Mouse (Mus musculus): ENCODE data around the gene 4931406C07Rik. TPM values are rescaled to one million over a fixed set of nuclear protein-coding genes. Genes with fewer than 3 reads are reported as not detected.

Gene 4931406C07Rik
- polyA plus RNA-seq, 1 experiment: 38.9 TPM

DNA sequence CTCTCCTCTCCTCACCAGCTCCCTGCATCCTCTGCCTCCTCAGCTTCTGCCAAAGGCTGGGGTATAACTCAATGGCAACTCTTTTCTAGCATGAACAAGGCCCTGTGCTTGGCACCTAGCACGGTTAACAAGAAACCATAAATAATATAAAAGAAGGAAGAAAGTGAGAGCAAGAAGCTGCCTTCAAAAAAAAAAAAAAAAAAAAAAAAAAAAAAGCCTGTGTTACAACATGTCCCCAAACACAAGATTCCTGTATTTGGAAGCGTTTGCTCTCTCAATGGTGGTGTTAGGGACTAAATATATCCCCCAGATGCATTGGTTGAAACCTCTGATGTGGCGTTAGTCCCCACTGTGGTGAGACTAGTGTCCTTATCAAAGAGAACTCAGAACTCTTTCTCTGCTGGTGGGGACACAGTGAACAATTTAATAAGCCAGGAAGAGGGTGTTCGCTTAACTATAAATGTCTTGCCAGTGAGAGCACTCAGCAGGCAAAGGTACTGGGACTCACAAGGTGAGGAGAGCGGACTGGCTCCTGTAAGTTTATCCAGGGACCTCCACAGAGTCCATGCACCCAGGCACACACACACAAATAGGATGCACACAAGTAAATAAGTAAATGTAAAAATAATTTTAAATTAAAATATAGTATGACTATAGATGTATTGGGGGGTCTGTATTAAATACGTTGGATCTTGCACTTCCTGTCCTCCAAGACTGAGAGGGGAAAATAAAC lies 65.2 kb downstream of the 4931406C07Rik start:
- Histone ChIP-seq H3K4me3 (ENCODE audit: insufficient read depth, low read length) (no peak overlapping the region), H3K4me1 (ENCODE audit: control insufficient read depth, insufficient read depth, low read length) (no peaks in the 10 kb centered on the region), H3K27ac (ENCODE audit: insufficient read depth, low read depth, low read length) (no peak overlapping the region)
- TF ChIP-seq CTCF (IDR thresholded peaks at IDR 0.05; ENCODE audit: low read depth, low read length) (no peak), POLR2A (IDR thresholded peaks at IDR 0.05; ENCODE audit: borderline replicate concordance, low read depth, low read length) (no peak)

DNA sequence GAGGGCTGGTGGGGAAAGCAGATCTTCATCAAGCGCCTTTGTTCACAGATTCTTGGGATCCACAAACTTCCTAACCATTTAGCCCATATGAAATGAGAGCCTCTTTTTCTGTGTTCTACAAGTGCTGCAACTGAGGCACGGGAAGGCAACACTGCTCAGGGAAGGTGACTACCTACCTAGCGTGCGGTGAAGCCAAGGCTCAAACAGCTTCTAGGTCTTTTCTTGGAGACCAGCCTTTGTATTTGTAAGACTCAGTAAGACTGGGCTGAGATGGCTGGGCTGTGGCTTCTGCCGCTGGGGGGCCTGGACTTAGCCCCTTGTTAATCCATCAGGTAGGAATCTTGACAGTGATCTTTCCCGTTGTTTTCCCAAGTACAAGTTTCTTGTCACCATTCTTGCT lies 66.2 kb downstream of the 4931406C07Rik start:
- no peak overlapping the region for H3K4me3 ChIP-seq (ENCODE audit: insufficient read depth, low read length)

DNA sequence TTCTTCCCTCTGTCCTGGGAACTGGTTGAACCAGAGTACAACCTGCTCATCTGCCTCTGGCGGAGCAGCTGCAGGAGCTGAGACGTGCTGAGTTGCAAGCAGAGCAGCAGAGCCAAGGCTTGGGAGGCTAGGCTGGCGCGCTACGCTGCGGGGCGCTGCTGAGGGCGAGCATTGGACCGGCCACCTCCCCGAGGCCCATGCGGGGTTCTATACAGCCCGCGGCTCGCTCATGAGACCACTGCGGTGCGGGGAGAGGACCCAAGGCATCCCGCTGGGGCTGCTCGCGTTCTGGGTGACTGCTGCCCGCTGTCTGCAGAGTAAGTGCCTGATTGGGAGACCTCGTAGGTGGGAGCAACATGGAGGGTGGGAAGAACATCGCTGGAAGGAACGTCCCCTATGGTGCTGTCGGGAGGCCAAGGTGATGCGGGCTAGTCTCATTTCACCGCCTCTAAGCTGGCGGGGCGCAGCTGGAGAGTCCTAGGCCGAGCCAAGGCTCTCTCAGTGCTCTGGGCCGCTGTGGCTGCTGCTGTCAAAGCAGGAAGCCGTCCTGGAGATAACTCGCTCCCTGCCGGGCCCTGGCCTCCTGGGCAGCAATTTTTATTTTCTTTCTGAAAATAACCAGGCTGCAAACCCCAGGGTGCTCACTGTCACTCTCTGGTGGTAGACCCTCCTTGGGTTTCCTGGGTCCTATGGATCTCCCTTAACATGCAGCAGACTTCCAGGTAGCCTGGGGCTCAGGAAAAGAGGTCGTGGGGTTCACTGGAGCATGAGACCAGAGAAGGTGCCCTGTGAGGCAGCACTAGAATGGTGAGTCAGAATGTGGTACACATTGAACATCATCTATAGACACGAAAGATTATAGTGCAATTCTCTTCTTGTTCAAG lies 67.0 kb downstream of the 4931406C07Rik start, which contains the start of gene Vstm5:
Gene Vstm5 (plus strand): TSS at position 4 of the 884 bp plus-strand sequence.
- TF ChIP-seq POLR2A (IDR thresholded peaks at IDR 0.05; ENCODE audit: borderline replicate concordance, low read depth, low read length): no peak
- no peak for TF ChIP-seq CTCF (IDR thresholded peaks at IDR 0.05; ENCODE audit: low read depth, low read length)
- Histone ChIP-seq H3K4me3 (ENCODE audit: insufficient read depth, low read length) (peak within 1 kb of the TSS; percentile 5; the same call in 1 of the 2 replicates), H3K4me1 (ENCODE audit: control insufficient read depth, insufficient read depth, low read length) (no peaks in the 10 kb centered on the region)

More for the DNA sequence above, 66.2 kb downstream of the 4931406C07Rik start:
- no peaks in the 10 kb centered on the region for H3K4me1 ChIP-seq (ENCODE audit: control insufficient read depth, insufficient read depth, low read length)
- H3K27ac ChIP-seq (ENCODE audit: insufficient read depth, low read depth, low read length): no peak overlapping the region
- TF ChIP-seq CTCF (IDR thresholded peaks at IDR 0.05; ENCODE audit: low read depth, low read length): no peak
- no peak for TF ChIP-seq POLR2A (IDR thresholded peaks at IDR 0.05; ENCODE audit: borderline replicate concordance, low read depth, low read length)

DNA sequence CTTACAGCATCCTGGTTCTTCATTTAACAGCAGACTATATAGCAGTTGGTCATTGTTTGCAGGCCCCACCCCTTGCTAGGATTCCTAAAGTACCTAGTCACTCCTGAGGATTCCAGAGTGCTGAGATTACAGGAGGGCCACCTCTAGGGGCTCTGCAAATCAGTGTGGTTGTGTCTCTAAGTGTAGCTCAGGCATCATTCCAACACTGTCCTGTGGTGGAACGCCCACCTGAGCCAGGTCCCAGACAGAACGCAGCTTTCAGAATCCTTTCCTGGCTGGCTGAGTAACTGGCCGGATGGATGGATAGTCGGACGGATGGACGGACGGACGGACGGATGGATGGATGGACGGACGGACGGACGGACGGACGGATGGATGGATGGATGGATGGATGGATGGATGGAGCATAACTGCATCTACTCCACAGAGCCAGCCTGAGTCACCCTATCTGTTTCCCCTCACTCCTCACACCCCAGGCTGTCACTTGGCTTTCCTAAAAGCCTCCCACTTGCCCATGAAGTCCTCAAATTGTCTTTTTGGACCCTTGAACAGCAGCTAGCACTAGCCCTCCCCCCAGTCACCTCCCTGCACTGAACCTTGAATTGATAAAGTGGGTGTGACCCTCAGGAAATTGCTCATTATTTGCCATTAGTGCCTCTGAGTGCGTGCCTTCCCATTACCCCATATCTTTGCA lies 67.8 kb downstream of the 4931406C07Rik start:
- Histone ChIP-seq H3K4me3 (ENCODE audit: insufficient read depth, low read length) (no peak overlapping the region), H3K27ac (ENCODE audit: insufficient read depth, low read depth, low read length) (no peak overlapping the region), H3K4me1 (ENCODE audit: control insufficient read depth, insufficient read depth, low read length) (no peaks in the 10 kb centered on the region)
- TF ChIP-seq CTCF (IDR thresholded peaks at IDR 0.05; ENCODE audit: low read depth, low read length): no peak
- no peak for TF ChIP-seq POLR2A (IDR thresholded peaks at IDR 0.05; ENCODE audit: borderline replicate concordance, low read depth, low read length)

More for the DNA sequence above, 67.0 kb downstream of the 4931406C07Rik start, which contains the start of gene Vstm5:
- no peak within 1 kb of the TSS for H3K27ac ChIP-seq (ENCODE audit: insufficient read depth, low read depth, low read length)

DNA sequence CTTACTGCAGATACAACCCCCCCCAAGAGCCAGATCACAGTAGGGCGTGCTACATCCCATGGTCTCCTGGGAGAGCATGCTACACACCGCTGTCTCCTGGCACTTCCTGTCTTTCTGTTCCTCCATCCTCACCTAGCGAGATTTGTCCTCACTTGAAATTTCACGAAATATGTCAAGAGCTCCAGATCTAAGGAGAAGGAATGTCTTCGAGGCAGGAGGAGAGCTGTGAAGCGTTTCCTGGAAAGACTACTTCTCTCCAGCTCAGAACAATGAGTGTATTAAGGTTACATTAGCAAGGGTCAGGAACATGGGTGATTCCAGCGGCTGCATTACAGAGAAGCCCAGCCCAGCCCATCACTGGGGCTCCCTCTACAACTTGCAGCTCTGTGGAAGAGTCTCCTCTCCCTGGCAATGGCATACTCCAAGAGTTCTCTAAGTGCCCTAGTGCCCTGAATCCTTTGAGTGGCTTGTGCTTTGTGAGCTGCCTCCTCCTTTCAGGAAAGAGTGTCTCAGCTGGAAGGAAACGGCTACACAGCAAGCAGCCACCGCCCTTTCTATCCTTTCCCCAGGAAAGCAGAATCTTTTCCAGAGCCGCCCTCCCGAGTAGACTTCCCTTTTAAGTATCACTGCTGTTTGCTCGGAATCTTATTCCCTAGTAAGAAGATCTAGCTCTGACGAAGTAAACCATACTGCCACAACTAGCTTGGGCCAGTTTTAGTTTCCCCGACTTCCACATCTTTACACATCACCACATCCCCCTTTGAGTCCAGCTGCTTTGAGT lies 68.5 kb downstream of the 4931406C07Rik start:
- Histone ChIP-seq H3K4me1 (ENCODE audit: control insufficient read depth, insufficient read depth, low read length) (no peaks in the 10 kb centered on the region), H3K4me3 (ENCODE audit: insufficient read depth, low read length) (no peak overlapping the region), H3K27ac (ENCODE audit: insufficient read depth, low read depth, low read length) (no peak overlapping the region)
- TF ChIP-seq POLR2A (IDR thresholded peaks at IDR 0.05; ENCODE audit: borderline replicate concordance, low read depth, low read length): no peak
- TF ChIP-seq CTCF (IDR thresholded peaks at IDR 0.05; ENCODE audit: low read depth, low read length): no peak

DNA sequence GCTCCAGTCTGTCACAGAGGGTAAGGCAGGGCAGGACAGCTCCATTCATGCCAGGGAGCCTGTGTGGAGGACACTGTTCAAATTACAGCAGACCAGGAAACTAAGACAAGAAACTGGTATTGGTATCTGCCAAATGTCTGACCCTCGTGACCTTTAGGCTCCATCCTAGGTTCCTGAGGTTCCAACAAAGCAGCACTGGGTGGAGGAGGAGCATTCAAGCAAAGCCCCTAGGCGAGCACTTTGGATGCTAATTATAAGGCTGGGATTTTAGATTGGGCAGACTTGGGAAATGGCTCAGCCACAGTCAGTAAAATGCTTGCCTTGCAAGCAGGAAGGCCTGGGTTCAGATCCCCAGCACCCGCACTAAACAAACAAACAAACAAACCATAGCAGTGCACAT lies 70.3 kb downstream of the 4931406C07Rik start:
- H3K4me1 ChIP-seq (ENCODE audit: control insufficient read depth, insufficient read depth, low read length): no peaks in the 10 kb centered on the region
- no peak overlapping the region for H3K27ac ChIP-seq (ENCODE audit: insufficient read depth, low read depth, low read length)
- TF ChIP-seq POLR2A (IDR thresholded peaks at IDR 0.05; ENCODE audit: borderline replicate concordance, low read depth, low read length) (no peak), CTCF (IDR thresholded peaks at IDR 0.05; ENCODE audit: low read depth, low read length) (no peak)
- no peak overlapping the region for H3K4me3 ChIP-seq (ENCODE audit: insufficient read depth, low read length)

DNA sequence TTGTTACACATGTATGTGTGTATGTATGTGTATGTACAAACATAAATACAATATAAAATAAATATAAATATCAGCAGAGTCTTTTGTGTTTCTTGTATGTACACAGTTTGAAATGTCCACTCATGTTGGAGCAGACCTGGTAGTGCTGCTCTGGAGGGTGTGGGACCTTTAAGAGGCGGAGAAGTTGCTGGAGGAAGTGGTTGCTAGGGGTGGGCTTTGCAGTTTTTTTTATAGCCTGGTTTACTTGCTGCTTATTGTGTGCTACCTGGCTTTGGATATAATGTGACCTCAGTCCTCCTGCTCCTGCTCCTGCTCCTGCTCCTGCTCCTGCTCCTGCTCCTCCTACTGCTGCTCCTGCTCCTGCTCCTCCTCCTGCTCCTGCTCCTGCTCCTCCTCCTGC lies 72.6 kb downstream of the 4931406C07Rik start:
- Histone ChIP-seq H3K4me3 (ENCODE audit: insufficient read depth, low read length) (no peak overlapping the region), H3K27ac (ENCODE audit: insufficient read depth, low read depth, low read length) (no peak overlapping the region), H3K4me1 (ENCODE audit: control insufficient read depth, insufficient read depth, low read length) (no peaks in the 10 kb centered on the region)
- TF ChIP-seq CTCF (IDR thresholded peaks at IDR 0.05; ENCODE audit: low read depth, low read length): no peak
- TF ChIP-seq POLR2A (IDR thresholded peaks at IDR 0.05; ENCODE audit: borderline replicate concordance, low read depth, low read length): no peak

Other genes starting within 250 kb of the 4931406C07Rik start
- not detected in 2 replicates for gene Hephl1, start 194.3 kb downstream of the 4931406C07Rik start, polyA plus RNA-seq (2012; ENCODE audit: insufficient read depth, insufficient read length, missing spikeins)
- gene Vstm5, start 67.4 kb downstream of the 4931406C07Rik start, polyA plus RNA-seq (2012; ENCODE audit: insufficient read depth, insufficient read length, missing spikeins): not detected in 2 replicates
- gene Med17, start 26.5 kb downstream of the 4931406C07Rik start, polyA plus RNA-seq (2012; ENCODE audit: insufficient read depth, insufficient read length, missing spikeins): 66.1 and 70.6 TPM in 2 replicates
- gene Taf1d, start 234 bp downstream of the 4931406C07Rik start, polyA plus RNA-seq (2012; ENCODE audit: insufficient read depth, insufficient read length, missing spikeins): 81.2 and 89.3 TPM in 2 replicates
- 24.5 and 26.2 TPM in 2 replicates for gene Cep295, start 51.3 kb upstream of the 4931406C07Rik start, polyA plus RNA-seq (2012; ENCODE audit: insufficient read depth, insufficient read length, missing spikeins)
- 1.6 TPM in 2 replicates for gene Smco4, start 187.0 kb upstream of the 4931406C07Rik start, polyA plus RNA-seq (2012; ENCODE audit: insufficient read depth, insufficient read length, missing spikeins)